Mouse (Mus musculus) erythroblast, embryonic 14.5 days (primary cell): ENCODE measurements around the gene Plxna2.

Experiments used
- GATA1 ChIP-seq: IDR thresholded peaks from 2 replicates; pipeline ENCODE4 v1.6.1; 2012; ENCODE audit warnings: low read length, inconsistent platforms, mixed read lengths
- TAL1 ChIP-seq: IDR thresholded peaks from 3 replicates; pipeline ENCODE4 v1.6.1; 2012; ENCODE audit warnings: low read length, inconsistent platforms, mixed read lengths

DNA sequence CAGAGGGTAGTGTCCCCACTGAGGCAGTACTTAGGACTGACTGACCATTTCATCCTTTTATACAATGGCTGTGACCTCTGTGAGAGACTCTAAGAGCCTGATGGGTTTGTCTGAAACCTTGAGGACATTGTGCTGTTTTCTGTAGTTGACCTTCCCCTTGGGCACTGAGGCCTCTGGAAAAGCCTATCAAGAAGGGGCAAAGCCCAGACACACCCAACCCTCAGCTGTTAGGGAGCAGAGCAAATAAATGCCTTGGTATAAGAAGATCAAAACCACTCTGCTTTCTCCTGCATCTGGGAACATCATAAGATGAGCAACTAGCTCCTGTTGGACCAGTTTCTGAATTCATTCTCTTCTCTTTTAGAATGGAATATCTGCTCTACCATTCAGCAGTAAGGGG is 191.6 kb downstream of the Plxna2 start:
- TF ChIP-seq GATA1 (no peak), TAL1 (no peak)
